ENCODE assay signal across 27 mouse cellular contexts in the genomic region with DNA sequence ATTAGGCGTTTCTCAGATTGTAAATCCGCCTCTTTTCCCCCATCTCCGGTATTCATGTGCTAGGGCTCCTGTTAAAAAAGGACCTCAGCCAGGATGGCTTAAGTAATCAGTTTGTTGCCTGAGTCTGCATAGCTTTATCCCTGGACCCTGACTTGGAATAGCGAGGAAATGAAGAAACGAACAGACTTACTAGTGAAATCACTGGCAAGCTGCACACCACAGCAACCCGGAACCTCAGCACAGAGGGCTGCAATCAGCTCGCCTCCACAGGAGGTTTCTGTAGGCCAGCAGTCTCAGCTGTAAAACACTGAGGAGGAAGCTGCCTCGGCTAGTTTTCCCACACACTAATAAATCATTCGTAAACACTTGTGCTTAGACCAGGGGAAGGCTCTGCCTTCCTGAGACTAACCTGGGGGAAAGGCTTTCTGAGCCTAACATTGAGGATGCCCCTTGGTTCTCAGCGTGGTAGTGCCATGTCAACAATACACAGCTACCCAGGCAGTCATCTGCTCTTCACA. TPM values are rescaled to one million over a fixed set of nuclear protein-coding genes. Genes with fewer than 3 reads are reported as not detected.
DNase-seq lines count a peak whose midpoint lies in the region; ATAC-seq and TF ChIP-seq lines count a peak whose summit lies in the region.
"Had no signal": no experiment of that assay in that cellular context is flagged by ENCODE, and none has a peak within 500 bp of the region (broad histone marks: within the 10 kb centered on the region; RNA-seq: fewer than 3 reads in every experiment).

No protein-coding gene starts in this region.

- H3K36me3 ChIP-seq in kidney, embryonic 15.5 days, result no peaks in the 10 kb centered on the region; the same call in 1 of the 2 replicates
- peaks cover 37% of the 10 kb centered on the region for H3K36me3 ChIP-seq in E14TG2a.4 (ENCODE audit: insufficient read depth, low read length)
- no peaks in the 10 kb centered on the region for H3K36me3 ChIP-seq in limb, embryonic 13.5 days
- H3K36me3 ChIP-seq: midbrain, embryonic 13.5 days had no signal

- no peak overlapping the region for H3K4me3 ChIP-seq in kidney, embryonic 15.5 days (replicated peaks)
- peak overlapping the region; percentile 69 for H3K4me3 ChIP-seq in E14TG2a.4 (replicated peaks; ENCODE audit: low read length)
- H3K4me3 ChIP-seq in limb, embryonic 13.5 days, result no peak overlapping the region
- H3K4me3 ChIP-seq: heart, embryonic 10.5 days; hindbrain, embryonic 10.5 days; liver, embryonic 12.5 days; midbrain, embryonic 13.5 days had no signal

- no peaks in the 10 kb centered on the region for H3K27me3 ChIP-seq in kidney, embryonic 15.5 days
- no peaks in the 10 kb centered on the region for H3K27me3 ChIP-seq in E14TG2a.4 (ENCODE audit: insufficient read depth, low read length)
- H3K27me3 ChIP-seq in limb, embryonic 13.5 days, result no peaks in the 10 kb centered on the region
- H3K27me3 ChIP-seq: liver, embryonic 12.5 days; midbrain, embryonic 13.5 days had no signal

- H3K4me1 ChIP-seq in kidney, embryonic 15.5 days, result peaks cover 15% of the 10 kb centered on the region
- H3K4me1 ChIP-seq in E14TG2a.4 (replicated peaks; ENCODE audit: low read depth, low read length), result peaks cover 92% of the 10 kb centered on the region
- H3K4me1 ChIP-seq in limb, embryonic 13.5 days, result peaks cover 12% of the 10 kb centered on the region

- ATAC-seq in kidney, embryonic 15.5 days (replicated peaks; ENCODE audit: low FRiP score), result no peak
- ATAC-seq in limb, embryonic 13.5 days (ENCODE audit: low FRiP score, low read depth), result no peak
- ATAC-seq: CD4-positive, CD25-positive, alpha-beta regulatory T cell, adult 4 months; forebrain, embryonic 14.5 days; hindbrain, embryonic 16.5 days; liver, embryonic 12.5 days; midbrain, embryonic 13.5 days had no signal

- H3K9me3 ChIP-seq in kidney, embryonic 15.5 days (replicated peaks), result no peaks in the 10 kb centered on the region
- H3K9me3 ChIP-seq in E14TG2a.4 (ENCODE audit: low read length), result no peaks in the 10 kb centered on the region
- no peaks in the 10 kb centered on the region for H3K9me3 ChIP-seq in limb, embryonic 13.5 days
- H3K9me3 ChIP-seq: heart, embryonic 10.5 days; hindbrain, embryonic 10.5 days; liver, embryonic 12.5 days; midbrain, embryonic 13.5 days had no signal

- 42% methylated on average over 10 of the region's 10 CpGs for WGBS in kidney, embryonic 15.5 days
- WGBS in limb, embryonic 13.5 days, result 37% methylated on average over 10 of the region's 10 CpGs

- no peak for TF ChIP-seq CTCF in E14TG2a.4 (conservative IDR thresholded peaks at IDR 0.05; ENCODE audit: low read length)

- H3K27ac ChIP-seq in kidney, embryonic 15.5 days, result 0 out of 2 replicates have a peak overlapping the region, but pooled peaks have one; percentile 9
- H3K27ac ChIP-seq in limb, embryonic 13.5 days, result 0 out of 2 replicates have a peak overlapping the region, but pooled peaks have one; percentile 28
- H3K27ac ChIP-seq: heart, embryonic 10.5 days; hindbrain, embryonic 10.5 days; liver, embryonic 12.5 days; midbrain, embryonic 13.5 days had no signal

- H3K9ac ChIP-seq in kidney, embryonic 15.5 days, result no peak overlapping the region
- H3K9ac ChIP-seq in limb, embryonic 13.5 days, result peak overlapping the region; percentile 45; the same call in 1 of the 2 replicates
- H3K9ac ChIP-seq: liver, embryonic 12.5 days; midbrain, embryonic 13.5 days had no signal

- no peak for DNase-seq in kidney, postnatal 14 days
- DNase-seq in R1 (ENCODE audit: low read depth, low spot score), result peak; percentile 68
- DNase-seq in cerebellum, adult 9-10 months, result no peak
- no peak for DNase-seq in adrenal gland, postnatal 25 days
- DNase-seq: adrenal gland, postnatal 14 days; cerebellum, adult 11 months; cerebellum, postnatal 25 days; kidney, adult 18-20 months; kidney, postnatal 10 days; left cerebral cortex, postnatal 4 days; lung, adult 18-20 months; lung, postnatal 10 days; right cerebral cortex, adult 18-20 months; thymus, adult 18-20 months had no signal

- no peak overlapping the region for H3K4me2 ChIP-seq in kidney, embryonic 15.5 days
- no peak overlapping the region for H3K4me2 ChIP-seq in limb, embryonic 13.5 days (replicated peaks)
- H3K4me2 ChIP-seq: liver, embryonic 12.5 days; midbrain, embryonic 13.5 days had no signal

RNA-seq across cellular contexts. Expression of a gene that starts 5.8 kb away (rescaled TPM):
- 12.0 and 12.6 TPM in 2 replicates for polyA plus RNA-seq in kidney, embryonic 15.5 days (2015; fragmentation: Nextera tagmentation; extraction: Ambion mirVana)
- polyA plus RNA-seq in limb, embryonic 13.5 days (2015; fragmentation: Nextera tagmentation; extraction: Ambion mirVana), result 8.4 and 10.0 TPM in 2 replicates
- total RNA-seq in adrenal gland, postnatal 25 days (2021), result 1.2 and 1.5 TPM in 2 replicates
- total RNA-seq: gastrocnemius, adult 8-10 months had no signal

RNA-seq across cellular contexts. Expression of a gene that starts 10.7 kb away (rescaled TPM):
- 0.14 and 0.39 TPM in 2 replicates for polyA plus RNA-seq in kidney, embryonic 15.5 days (2015; fragmentation: Nextera tagmentation; extraction: Ambion mirVana)
- 1.5 and 2.1 TPM in 2 replicates for polyA plus RNA-seq in limb, embryonic 13.5 days (2015; fragmentation: Nextera tagmentation; extraction: Ambion mirVana)
- 0.70 TPM in 1 of 2 replicates, not detected in the other for total RNA-seq in adrenal gland, postnatal 25 days (2021)
- total RNA-seq: adrenal gland, postnatal 14 days; gastrocnemius, adult 8-10 months; megakaryocyte progenitor cell, adult 5-6 weeks; monocyte, adult 5-6 weeks had no signal
- polyA plus RNA-seq: CD4-positive, CD25-positive, alpha-beta regulatory T cell, adult 4 months had no signal
